Mouse (Mus musculus): Measurements from ENCODE around the gene Ano1.

The Ano1 gene

DNA sequence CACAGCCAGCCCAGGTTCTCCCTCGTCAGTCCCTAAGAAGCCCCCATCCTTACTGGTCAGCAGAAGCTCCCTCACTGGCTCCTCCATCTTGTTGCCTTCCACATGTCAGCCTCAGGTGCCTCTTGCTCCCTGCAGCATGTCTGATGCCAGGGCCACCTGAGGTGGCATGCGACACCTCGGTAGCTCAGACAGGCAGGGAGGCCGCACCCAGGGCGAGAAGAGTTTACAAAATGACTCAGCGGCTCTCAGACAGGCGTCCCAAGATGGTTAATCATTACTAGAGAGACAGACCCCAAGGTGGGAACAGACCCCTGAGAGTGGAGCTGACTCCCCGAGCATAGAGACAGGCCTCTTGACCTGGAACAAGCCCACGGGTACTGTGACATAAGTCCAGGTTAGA, at the start of gene Ano1:
TSS of gene Ano1 (minus strand) at position 142 of the 400 bp plus-strand sequence.
- no peak for DNase-seq (ENCODE audit: extremely low spot score, low read depth, low spot score)

GRCm38 (mm10) chr7:144798471-144798870, 46.7 kb upstream of the Ano1 start:
- DNase-seq (ENCODE audit: extremely low spot score, low read depth, low spot score): no peak

DNA sequence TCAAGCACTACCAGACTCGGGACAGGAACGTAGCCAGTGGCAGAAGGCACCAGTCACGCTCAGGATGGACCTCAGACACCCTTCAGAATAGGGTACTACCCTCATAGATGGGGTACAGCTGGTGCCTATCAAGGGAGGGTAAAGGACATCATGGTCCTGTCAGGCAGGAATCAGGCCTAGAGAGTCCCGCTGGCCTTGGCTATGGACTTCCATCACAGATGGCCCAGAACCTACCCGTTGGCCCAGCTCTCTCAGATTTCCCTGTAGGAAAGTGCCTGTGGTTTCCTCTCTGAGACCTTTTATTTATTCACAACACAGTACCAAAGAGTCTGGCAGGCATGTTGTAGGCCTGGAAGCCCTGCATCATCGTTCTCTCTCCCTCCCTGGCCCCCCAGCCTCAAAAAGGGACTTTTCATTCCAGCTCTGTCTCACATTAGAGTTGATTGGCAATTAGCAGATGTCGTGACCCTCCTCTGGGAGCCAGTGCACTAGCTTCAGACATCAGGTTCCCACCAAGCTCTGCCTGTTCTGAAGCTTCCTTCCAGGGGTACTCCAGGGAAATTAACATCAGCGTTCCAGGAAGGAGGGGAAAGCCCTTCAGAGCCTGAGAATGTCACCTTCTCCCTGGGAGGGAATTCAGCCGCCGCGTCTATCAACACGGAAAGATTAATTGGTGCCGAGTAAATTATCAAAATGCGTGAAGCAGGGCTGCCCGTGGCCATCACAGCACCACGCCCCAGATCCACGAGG, 45.4 kb upstream of the Ano1 start:
- no peak for DNase-seq (ENCODE audit: extremely low spot score, low read depth, low spot score)

GRCm38 (mm10) chr7:144795976-144796474, 44.3 kb upstream of the Ano1 start:
- DNase-seq (ENCODE audit: extremely low spot score, low read depth, low spot score): no peak

GRCm38 (mm10) chr7:144793296-144793695, 41.5 kb upstream of the Ano1 start:
- DNase-seq (ENCODE audit: extremely low spot score, low read depth, low spot score): no peak

GRCm38 (mm10) chr7:144791426-144791825, 39.7 kb upstream of the Ano1 start:
- no peak for DNase-seq (ENCODE audit: extremely low spot score, low read depth, low spot score)

DNA sequence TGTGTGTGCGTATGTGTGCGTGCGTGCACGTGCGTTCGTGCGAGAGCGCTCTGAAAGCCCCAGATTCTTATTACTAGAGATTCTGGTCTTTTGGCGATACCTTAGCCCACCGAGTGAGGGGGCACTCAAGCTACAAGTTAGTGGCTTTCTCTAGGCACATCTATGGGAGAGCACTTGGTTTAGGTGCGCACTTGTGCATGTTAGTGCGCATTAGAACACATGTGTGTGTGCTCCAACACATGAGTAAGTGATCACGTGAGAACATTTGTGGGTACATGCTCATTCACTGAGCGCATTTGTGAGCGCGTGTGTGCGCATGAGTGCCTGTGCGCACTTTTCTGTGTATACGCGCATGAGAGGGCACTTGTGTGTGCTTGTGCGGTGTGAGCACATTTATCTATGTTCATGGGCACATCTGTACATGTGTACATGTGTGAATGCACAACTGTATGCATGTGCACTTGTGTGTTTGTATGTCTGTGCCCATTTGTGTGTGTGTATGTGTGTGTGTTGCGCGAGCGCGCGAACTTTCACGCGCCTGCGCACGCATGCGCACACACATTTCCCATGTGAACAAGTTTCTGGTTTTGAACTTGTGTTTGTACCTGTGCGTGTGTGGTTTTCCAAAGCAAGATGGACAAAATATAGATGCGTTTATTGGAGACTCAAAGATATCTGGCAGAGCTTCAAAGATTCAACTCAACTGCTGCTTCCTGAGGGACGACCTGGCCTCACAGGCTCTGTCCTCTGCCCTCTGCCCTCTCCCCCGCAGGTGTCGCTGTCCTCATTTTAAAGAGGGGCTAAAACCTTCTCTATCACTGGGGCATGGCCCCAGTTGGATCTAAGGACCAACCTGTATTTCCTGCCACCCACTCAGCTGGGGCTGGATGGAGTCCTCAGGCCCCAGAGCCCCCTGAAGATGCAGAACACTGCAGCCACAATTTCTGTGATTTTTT, 38.1 kb upstream of the Ano1 start:
- no peak for DNase-seq (ENCODE audit: extremely low spot score, low read depth, low spot score)

DNA sequence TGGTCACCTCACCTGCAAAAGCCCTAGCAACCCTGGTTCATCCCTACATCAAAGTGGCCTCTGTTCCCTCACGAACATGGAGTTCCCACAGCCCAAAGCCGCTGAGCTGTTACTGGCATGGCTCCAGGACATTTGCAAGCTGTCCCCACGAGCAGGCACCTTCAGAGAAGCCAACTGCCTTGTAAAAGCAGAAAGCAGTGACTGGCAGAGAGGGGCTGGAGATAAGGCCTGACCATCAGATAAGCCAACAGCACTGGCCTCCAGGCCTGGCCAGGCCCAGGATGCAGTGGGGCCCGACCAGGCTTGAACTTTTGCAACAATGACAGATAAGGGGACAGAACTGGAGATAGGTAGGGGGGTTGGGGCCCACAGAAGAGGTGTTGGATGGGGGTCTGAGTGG, 36.9 kb upstream of the Ano1 start:
- no peak for DNase-seq (ENCODE audit: extremely low spot score, low read depth, low spot score)

DNA sequence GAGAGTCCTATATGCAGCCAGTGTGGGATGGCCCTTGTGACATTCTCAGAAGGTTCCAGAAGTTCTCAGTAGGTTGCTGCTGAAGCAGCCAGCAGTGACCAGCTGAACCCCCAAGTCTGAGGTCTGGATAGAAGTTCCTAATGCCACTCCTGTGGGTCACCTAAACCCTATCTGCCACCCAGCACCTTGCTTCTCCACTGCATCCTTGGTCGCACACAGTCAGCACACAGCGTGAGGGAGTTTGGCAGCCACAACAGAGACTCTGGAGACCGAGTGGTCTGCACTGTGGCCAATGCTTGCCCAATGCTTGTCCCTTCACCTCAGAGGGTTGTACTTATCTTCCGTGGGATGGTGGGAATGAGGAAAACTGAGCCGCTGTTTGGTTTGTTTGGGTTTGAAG, 35.7 kb upstream of the Ano1 start:
- no peak for DNase-seq (ENCODE audit: extremely low spot score, low read depth, low spot score)

DNA sequence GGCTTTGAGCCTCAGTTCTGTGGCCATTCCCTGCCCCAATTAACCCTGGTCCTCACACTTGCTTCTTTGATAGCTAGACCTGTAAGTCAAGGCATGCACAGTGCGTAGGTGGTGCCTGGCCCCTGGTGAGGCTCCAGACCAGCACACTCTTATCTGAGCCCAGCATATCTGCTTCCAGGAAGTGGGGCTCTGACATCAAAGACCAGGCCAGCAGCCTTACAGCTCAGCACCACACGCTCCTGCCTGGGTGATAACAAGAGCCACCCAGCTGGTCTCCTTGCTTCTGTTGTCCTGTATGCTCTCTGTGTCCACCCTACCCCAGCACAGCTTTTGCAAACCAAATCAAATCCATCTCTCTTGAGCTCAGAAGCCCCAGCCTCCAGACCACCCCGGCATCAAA, 34.8 kb upstream of the Ano1 start:
- no peak for DNase-seq (ENCODE audit: extremely low spot score, low read depth, low spot score)

- no peak for DNase-seq (ENCODE audit: extremely low spot score, low read depth, low spot score)
Observed at GRCm38 (mm10) chr7:144784176-144784575, 32.4 kb upstream of the Ano1 start.

DNA sequence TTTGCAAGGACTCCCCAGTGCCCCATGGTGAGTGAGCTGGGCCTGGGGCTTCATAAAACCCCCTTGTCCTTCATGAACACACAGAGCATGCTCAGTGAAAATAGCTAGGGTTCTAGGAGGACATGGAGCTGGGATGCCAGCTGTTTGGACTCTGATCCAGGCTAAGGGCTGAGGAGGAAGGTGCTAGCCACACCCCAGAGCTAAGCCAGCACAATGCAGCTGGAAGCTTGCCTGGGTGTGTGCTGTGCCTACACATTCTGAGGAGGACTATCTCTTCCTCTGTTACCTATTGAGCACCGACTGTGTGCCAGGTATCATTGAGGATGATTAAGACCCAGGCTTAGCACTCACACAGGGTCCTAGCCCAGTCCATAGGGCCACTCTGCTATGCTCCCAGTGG, 30.6 kb upstream of the Ano1 start:
- DNase-seq (ENCODE audit: extremely low spot score, low read depth, low spot score): no peak

GRCm38 (mm10) chr7:144781337-144781736, 29.6 kb upstream of the Ano1 start:
- DNase-seq (ENCODE audit: extremely low spot score, low read depth, low spot score): no peak

GRCm38 (mm10) chr7:144780190-144780589, 28.4 kb upstream of the Ano1 start:
- no peak for DNase-seq (ENCODE audit: extremely low spot score, low read depth, low spot score)

DNA sequence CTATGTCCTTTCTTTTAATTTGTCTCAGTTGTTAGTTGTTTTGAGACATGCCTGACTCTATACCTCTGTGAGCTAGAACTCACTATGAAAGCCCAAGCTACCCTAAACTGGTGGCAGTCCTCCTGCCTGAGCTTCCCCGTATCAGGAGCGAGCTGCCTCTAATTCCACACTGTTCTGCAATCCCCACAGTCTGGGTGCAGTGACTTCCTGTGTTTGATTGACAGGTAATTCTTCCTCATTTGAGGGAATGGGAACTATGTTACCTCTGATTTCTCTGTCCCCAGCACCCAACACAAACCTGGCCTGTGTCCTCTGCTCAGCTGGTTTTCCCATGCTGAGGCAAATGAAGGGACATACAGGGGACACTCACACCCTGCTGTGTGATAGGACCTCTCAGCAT, 27.9 kb upstream of the Ano1 start:
- DNase-seq (ENCODE audit: extremely low spot score, low read depth, low spot score): no peak

DNA sequence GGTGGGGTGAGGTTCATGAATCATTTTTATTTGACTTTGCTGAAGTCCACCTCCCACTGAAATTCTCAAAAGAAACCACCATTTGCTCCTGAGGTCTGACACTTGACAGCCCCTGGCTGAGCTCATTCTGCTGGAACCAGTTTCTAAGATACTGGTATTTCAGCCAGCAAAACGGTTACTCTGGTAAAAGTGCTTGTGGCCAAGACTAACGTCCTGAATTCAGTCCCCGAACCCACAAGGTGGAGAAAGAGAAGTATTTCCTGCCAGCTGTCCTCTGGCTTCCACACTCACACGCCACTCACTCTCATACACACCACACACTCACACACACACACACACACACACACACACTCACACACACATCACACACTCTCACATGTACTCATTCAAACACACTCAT, 26.0 kb upstream of the Ano1 start:
- no peak for DNase-seq (ENCODE audit: extremely low spot score, low read depth, low spot score)

GRCm38 (mm10) chr7:144775804-144776447, 24.2 kb upstream of the Ano1 start:
- DNase-seq (ENCODE audit: extremely low spot score, low read depth, low spot score): no peak

DNA sequence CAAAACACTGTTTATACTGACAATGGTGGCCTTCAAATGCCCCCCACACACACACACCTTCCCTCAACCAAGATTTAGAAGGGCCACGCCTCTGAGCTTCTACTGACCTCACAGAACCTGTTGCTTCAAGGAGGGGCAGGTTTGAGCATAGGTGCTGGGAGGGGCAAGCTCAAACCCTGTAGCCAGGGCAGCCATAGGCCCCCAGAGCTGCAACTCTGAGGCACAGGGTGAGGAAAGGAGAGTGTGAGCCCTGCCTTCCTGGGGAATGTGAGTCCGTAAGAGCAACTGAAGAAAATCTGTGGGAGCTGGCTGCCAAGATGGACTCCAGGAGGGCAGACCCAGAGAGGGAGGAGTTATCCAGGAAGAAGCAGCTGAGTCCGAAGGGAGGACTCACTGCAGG, 23.4 kb upstream of the Ano1 start:
- no peak for DNase-seq (ENCODE audit: extremely low spot score, low read depth, low spot score)

DNA sequence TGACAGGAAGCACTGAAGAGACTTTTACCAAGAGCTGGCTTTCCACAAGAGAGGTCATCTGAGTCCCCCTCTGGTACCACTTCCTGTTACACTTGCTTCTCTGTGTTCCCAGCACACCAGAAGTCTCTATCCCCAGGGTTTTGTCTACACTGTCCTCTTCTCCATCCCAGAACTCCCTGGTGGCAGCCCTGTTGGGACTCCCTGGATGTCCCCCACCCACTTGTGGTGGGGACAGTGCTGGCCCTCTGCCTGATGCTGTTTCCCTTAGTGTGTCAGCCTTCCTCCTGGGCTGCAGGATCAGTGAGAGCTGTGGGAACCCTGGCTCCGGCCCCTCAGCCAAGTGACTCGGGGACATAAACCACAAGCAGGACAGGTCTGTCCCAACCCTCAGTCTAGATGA, 22.5 kb upstream of the Ano1 start:
- DNase-seq (ENCODE audit: extremely low spot score, low read depth, low spot score): no peak

DNA sequence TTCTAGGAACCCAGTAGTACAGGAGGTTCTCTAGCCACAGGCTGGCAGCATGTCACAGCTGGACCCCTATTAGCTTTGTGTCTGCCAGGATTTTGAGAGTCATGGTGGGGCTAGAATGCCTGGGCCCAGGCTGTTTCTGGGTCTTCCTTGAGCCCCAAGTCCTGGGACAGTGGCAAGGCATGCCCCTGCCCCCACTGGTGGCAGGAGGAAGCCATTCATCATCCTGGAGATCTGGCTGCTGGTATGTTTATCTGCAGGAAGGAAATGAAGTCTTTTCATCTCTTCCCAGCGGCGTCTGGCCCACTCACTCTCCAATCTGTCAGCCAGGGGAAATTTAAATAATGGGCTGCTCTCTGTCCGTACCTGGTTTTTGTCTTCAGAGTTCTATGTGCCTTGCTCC, 18.3 kb upstream of the Ano1 start:
- DNase-seq (ENCODE audit: extremely low spot score, low read depth, low spot score): no peak

DNA sequence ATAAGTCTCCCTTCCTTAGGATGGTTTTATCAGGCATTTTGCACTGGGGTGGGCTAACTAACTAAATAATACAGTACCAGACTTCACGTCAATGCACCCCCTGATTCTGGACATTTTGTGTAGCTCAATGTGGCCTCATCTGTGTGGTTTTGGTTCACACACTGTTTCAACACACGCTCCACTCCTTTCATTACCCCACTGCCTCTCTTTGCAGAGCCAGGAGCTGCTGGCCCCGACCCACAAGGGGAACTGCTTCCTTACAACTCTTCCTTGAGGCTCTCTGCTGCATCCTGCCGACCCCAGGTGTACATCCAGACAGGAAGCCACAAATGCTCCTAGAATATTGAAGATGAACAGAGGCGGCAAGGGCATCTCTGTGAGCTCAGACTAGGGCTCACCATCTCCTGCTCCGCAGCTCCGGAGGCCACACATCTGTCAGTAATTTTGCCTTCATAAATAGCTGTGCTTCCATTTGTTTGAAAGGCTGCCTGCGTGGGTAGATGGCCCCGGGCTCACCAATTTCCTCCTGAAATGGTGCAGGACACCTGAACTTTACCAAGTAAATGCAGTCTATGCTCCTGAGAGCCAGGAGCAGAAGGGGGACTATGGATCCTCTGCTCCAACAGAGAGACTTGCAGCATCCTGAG, 17.8 kb upstream of the Ano1 start:
- DNase-seq (ENCODE audit: extremely low spot score, low read depth, low spot score): no peak
